Mouse (Mus musculus): Measurements from ENCODE around the gene 9930111J21Rik2. TPM values are rescaled to one million over a fixed set of nuclear protein-coding genes. Genes with fewer than 3 reads are reported as not detected.

9930111J21Rik2 gene
- polyA plus RNA-seq, 1 experiment from 2014 or later: 0.83 TPM

Other genes with a start within 250 kb of the 9930111J21Rik2 start
- 7.5 and 8.1 TPM in 2 replicates for gene Trim41, start 233.9 kb downstream of the 9930111J21Rik2 start, polyA plus RNA-seq (2015; fragmentation: Nextera tagmentation; extraction: Ambion mirVana)
- gene Trim7, start 225.1 kb downstream of the 9930111J21Rik2 start, polyA plus RNA-seq (2015; fragmentation: Nextera tagmentation; extraction: Ambion mirVana): 5.4 and 5.8 TPM in 2 replicates
- 2.3 and 4.9 TPM in 2 replicates for gene Gm12184, start 224.6 kb downstream of the 9930111J21Rik2 start, polyA plus RNA-seq (2015; fragmentation: Nextera tagmentation; extraction: Ambion mirVana)
- gene Irgm1, start 179.6 kb downstream of the 9930111J21Rik2 start, polyA plus RNA-seq (2015; fragmentation: Nextera tagmentation; extraction: Ambion mirVana): 8.3 and 8.8 TPM in 2 replicates
- gene Gm5431, start 149.0 kb downstream of the 9930111J21Rik2 start, polyA plus RNA-seq (2015; fragmentation: Nextera tagmentation; extraction: Ambion mirVana): 0.20 and 0.49 TPM in 2 replicates
- 2.1 and 8.5 TPM in 2 replicates for gene Psme2b, start 105.1 kb downstream of the 9930111J21Rik2 start, polyA plus RNA-seq (2015; fragmentation: Nextera tagmentation; extraction: Ambion mirVana)
- gene Olfr56, start 72.4 kb downstream of the 9930111J21Rik2 start, polyA plus RNA-seq (2015; fragmentation: Nextera tagmentation; extraction: Ambion mirVana): not detected in 2 replicates
- gene 9930111J21Rik1, start 71.8 kb downstream of the 9930111J21Rik2 start, polyA plus RNA-seq (2015; fragmentation: Nextera tagmentation; extraction: Ambion mirVana): 0.49 and 0.75 TPM in 2 replicates
- not detected in 2 replicates for gene Gm12185, start 59.0 kb downstream of the 9930111J21Rik2 start, polyA plus RNA-seq (2015; fragmentation: Nextera tagmentation; extraction: Ambion mirVana)
- gene Tgtp1, start 57.1 kb downstream of the 9930111J21Rik2 start, polyA plus RNA-seq (2015; fragmentation: Nextera tagmentation; extraction: Ambion mirVana): 0.24 and 0.42 TPM in 2 replicates
- 0.21 TPM in 2 replicates for gene Tgtp2, start 13.0 kb upstream of the 9930111J21Rik2 start, polyA plus RNA-seq (2015; fragmentation: Nextera tagmentation; extraction: Ambion mirVana)
- 2.1 and 2.6 TPM in 2 replicates for gene Ifi47, start 25.3 kb upstream of the 9930111J21Rik2 start, polyA plus RNA-seq (2015; fragmentation: Nextera tagmentation; extraction: Ambion mirVana)
- gene Olfr1396, start 63.6 kb upstream of the 9930111J21Rik2 start, polyA plus RNA-seq (2015; fragmentation: Nextera tagmentation; extraction: Ambion mirVana): 0.17 and 0.27 TPM in 2 replicates
- 0.25 and 0.51 TPM in 2 replicates for gene Olfr1395, start 91.0 kb upstream of the 9930111J21Rik2 start, polyA plus RNA-seq (2015; fragmentation: Nextera tagmentation; extraction: Ambion mirVana)
- 0.05 TPM in 2 replicates for gene Olfr1394, start 103.1 kb upstream of the 9930111J21Rik2 start, polyA plus RNA-seq (2015; fragmentation: Nextera tagmentation; extraction: Ambion mirVana)
- gene Btnl9, start 135.9 kb upstream of the 9930111J21Rik2 start, polyA plus RNA-seq (2015; fragmentation: Nextera tagmentation; extraction: Ambion mirVana): 1.7 and 2.2 TPM in 2 replicates
- 36.0 and 36.7 TPM in 2 replicates for gene Zfp62, start 152.1 kb upstream of the 9930111J21Rik2 start, polyA plus RNA-seq (2015; fragmentation: Nextera tagmentation; extraction: Ambion mirVana)
- 71.7 and 75.4 TPM in 2 replicates for gene Mgat1, start 192.9 kb upstream of the 9930111J21Rik2 start, polyA plus RNA-seq (2015; fragmentation: Nextera tagmentation; extraction: Ambion mirVana)
- 0.11 TPM in 1 of 2 replicates, not detected in the other for gene Olfr1393, start 227.1 kb upstream of the 9930111J21Rik2 start, polyA plus RNA-seq (2015; fragmentation: Nextera tagmentation; extraction: Ambion mirVana)
- gene Olfr1392, start 234.0 kb upstream of the 9930111J21Rik2 start, polyA plus RNA-seq (2015; fragmentation: Nextera tagmentation; extraction: Ambion mirVana): not detected in 2 replicates

Measured in embryonic facial prominence, embryonic 15.5 days (tissue).